Mouse (Mus musculus) G1E (cell line): ENCODE measurements around the gene Fam107a. TPM values are rescaled to one million over a fixed set of nuclear protein-coding genes. Genes with fewer than 3 reads are reported as not detected.

Experiments
- ATAC-seq: 2 replicates; pipeline ENCODE4 v1.8.0; 2016; ENCODE audit warnings: mild to moderate bottlenecking; ENCODE audit not compliant: insufficient number of reproducible peaks, poor library complexity, low FRiP score, severe bottlenecking; ENCODE audit errors: extremely low read depth
- DNase-seq: peaks from one replicate; pipeline ENCODE4 v3.0.0; 2012; ENCODE audit warnings: low spot score
- H3K27me3 ChIP-seq: 2 replicates; pipeline ENCODE4 v1.6.1; 2012; ENCODE audit warnings: mild to moderate bottlenecking, low read length, inconsistent platforms; ENCODE audit not compliant: insufficient read depth
- H3K36me3 ChIP-seq: replicated peaks from 2 replicates; pipeline ENCODE3; 2012; ENCODE audit warnings: mild to moderate bottlenecking, inconsistent platforms
- H3K4me1 ChIP-seq: 2 replicates; pipeline ENCODE4 v1.6.1; 2012; ENCODE audit warnings: low read depth, low read length, inconsistent platforms, mixed read lengths; ENCODE audit not compliant: insufficient read depth
- H3K4me3 ChIP-seq: 2 replicates; pipeline ENCODE4 v1.5.1; 2012; ENCODE audit warnings: low read depth, mild to moderate bottlenecking, inconsistent platforms, low read length, moderate library complexity, mixed read lengths
- H3K9me3 ChIP-seq: replicated peaks from 2 replicates; pipeline ENCODE4 v1.6.1; 2012; ENCODE audit warnings: inconsistent platforms
- CTCF ChIP-seq: IDR thresholded peaks from 2 replicates; pipeline ENCODE4 v1.5.1; 2012; ENCODE audit warnings: low read depth, low read length, inconsistent platforms, mixed read lengths
- GATA1 ChIP-seq: IDR thresholded peaks from 2 replicates; pipeline ENCODE4 v1.6.1; 2012; ENCODE audit warnings: borderline replicate concordance, low read length, inconsistent platforms, mixed read lengths
- GATA2 ChIP-seq: IDR thresholded peaks from 2 replicates; pipeline ENCODE4 v1.6.1; 2012; ENCODE audit warnings: low read depth, low read length, inconsistent platforms, borderline replicate concordance
- POLR2AphosphoS5 ChIP-seq: IDR thresholded peaks from 2 replicates; pipeline ENCODE4 v1.6.1; 2012; ENCODE audit warnings: low read depth, low read length, inconsistent platforms; ENCODE audit not compliant: insufficient replicate concordance
- TAL1 ChIP-seq: conservative IDR thresholded peaks from 2 replicates; pipeline ENCODE4 v1.6.1; 2012; ENCODE audit warnings: low read depth, low read length, inconsistent platforms, mixed read lengths
- polyA plus RNA-seq: library from polyadenylated mRNA; stranded (reverse); fragments of >175 nt; gene quantifications from 2 replicates; pipeline ENCODE4 v1.2.3, GENCODE M21; 2012
- total RNA-seq, 2 experiments: library from RNA; stranded (forward) in 1 of 2; stranded (reverse) in 1 of 2; fragments of 200-1000 nt in 1 of 2; fragments of >200 nt in 1 of 2; fragmentation: Nextera tagmentation in 1 of 2; gene quantifications; 2 replicates each; pipeline ENCODE4 v1.2.3; 2014 to 2017

Fam107a gene
- total and polyA plus RNA-seq, 3 experiments: 0.05 TPM; not detected in 2

- H3K9me3 ChIP-seq: no peaks in the 10 kb centered on the region
These were observed 58.7 kb downstream of the Fam107a start, which contains the start of gene Acox2 for GRCm38 (mm10) chr14:8259166-8259565. TSS of gene Acox2 (minus strand) at chr14:8259353.

GRCm38 (mm10) chr14:8258752-8259151 is 59.1 kb downstream of the Fam107a start:
- no peak for TF ChIP-seq POLR2AphosphoS5
- TF ChIP-seq TAL1: no peak
- no peak for TF ChIP-seq GATA2
- no peak for TF ChIP-seq GATA1
- TF ChIP-seq CTCF: no peak
- H3K4me1 ChIP-seq: no peaks in the 10 kb centered on the region
- H3K4me3 ChIP-seq: no peak overlapping the region
- H3K36me3 ChIP-seq: no peaks in the 10 kb centered on the region
- no peak for ATAC-seq
- peaks cover 27% of the 10 kb centered on the region for H3K27me3 ChIP-seq
- no peaks in the 10 kb centered on the region for H3K9me3 ChIP-seq
- DNase-seq: no peak

More at GRCm38 (mm10) chr14:8259166-8259565, 58.7 kb downstream of the Fam107a start, which contains the start of gene Acox2:
- H3K36me3 ChIP-seq: no peaks in the 10 kb centered on the region
- H3K27me3 ChIP-seq: peaks cover 27% of the 10 kb centered on the region
- no peak for ATAC-seq
- no peak within 1 kb of the TSS for H3K4me3 ChIP-seq
- TF ChIP-seq TAL1 (no peak), GATA1 (no peak), POLR2AphosphoS5 (no peak), CTCF (no peak)
- no peak for DNase-seq
- no peaks in the 10 kb centered on the region for H3K4me1 ChIP-seq

DNA sequence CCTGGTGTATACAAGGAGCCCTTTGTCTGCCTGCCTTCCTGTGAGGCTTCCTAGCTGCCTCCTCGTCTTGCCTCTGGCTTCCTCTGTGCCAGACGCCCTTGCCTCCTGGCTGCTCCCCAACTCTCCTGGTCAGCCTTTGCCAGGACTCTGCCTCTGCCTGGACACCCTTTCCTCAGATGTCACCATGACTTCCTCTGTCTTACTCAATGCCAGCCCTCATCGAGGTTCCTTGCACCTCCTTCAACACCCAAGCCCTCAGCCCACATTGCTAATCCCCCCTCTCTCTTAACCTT is 59.5 kb downstream of the Fam107a start:
- H3K9me3 ChIP-seq: no peaks in the 10 kb centered on the region
- no peaks in the 10 kb centered on the region for H3K4me1 ChIP-seq
- DNase-seq (no peak), ATAC-seq (no peak)
- H3K36me3 ChIP-seq: no peaks in the 10 kb centered on the region
- H3K27me3 ChIP-seq: peaks cover 29% of the 10 kb centered on the region
- no peak for TF ChIP-seq GATA1
- no peak for TF ChIP-seq POLR2AphosphoS5
- TF ChIP-seq TAL1: no peak
- TF ChIP-seq GATA2: no peak
- no peak for TF ChIP-seq CTCF
- no peak overlapping the region for H3K4me3 ChIP-seq

- no peak for TF ChIP-seq GATA1
- TF ChIP-seq CTCF: no peak
- no peak for TF ChIP-seq POLR2AphosphoS5
- no peak for TF ChIP-seq TAL1
- TF ChIP-seq GATA2: no peak
- DNase-seq (no peak), ATAC-seq (no peak)
- no peaks in the 10 kb centered on the region for H3K9me3 ChIP-seq
- H3K36me3 ChIP-seq: no peaks in the 10 kb centered on the region
- H3K4me1 ChIP-seq: no peaks in the 10 kb centered on the region
- H3K27me3 ChIP-seq: peaks cover 32% of the 10 kb centered on the region
- no peak overlapping the region for H3K4me3 ChIP-seq
These were observed 60.1 kb downstream of the Fam107a start for GRCm38 (mm10) chr14:8257521-8258334.

- Histone ChIP-seq H3K36me3 (no peaks in the 10 kb centered on the region), H3K4me3 (no peak overlapping the region), H3K9me3 (no peaks in the 10 kb centered on the region), H3K4me1 (no peaks in the 10 kb centered on the region), H3K27me3 (peaks cover 32% of the 10 kb centered on the region)
- TF ChIP-seq GATA1 (no peak), CTCF (no peak)
- DNase-seq (no peak), ATAC-seq (no peak)
These were observed 60.9 kb downstream of the Fam107a start for GRCm38 (mm10) chr14:8256881-8257280.

- no peaks in the 10 kb centered on the region for H3K9me3 ChIP-seq
- TF ChIP-seq POLR2AphosphoS5: no peak
- TF ChIP-seq GATA2: no peak
- TF ChIP-seq GATA1: no peak
- TF ChIP-seq TAL1: no peak
- no peak for TF ChIP-seq CTCF
- H3K4me1 ChIP-seq: no peaks in the 10 kb centered on the region
- H3K27me3 ChIP-seq: peaks cover 36% of the 10 kb centered on the region
- H3K36me3 ChIP-seq: no peaks in the 10 kb centered on the region
- ATAC-seq: no peak
- no peak for DNase-seq
- H3K4me3 ChIP-seq: no peak overlapping the region
These were observed 61.8 kb downstream of the Fam107a start for GRCm38 (mm10) chr14:8256072-8256471.
